17 mouse cellular contexts compared by ENCODE assay signal in the genomic region with DNA sequence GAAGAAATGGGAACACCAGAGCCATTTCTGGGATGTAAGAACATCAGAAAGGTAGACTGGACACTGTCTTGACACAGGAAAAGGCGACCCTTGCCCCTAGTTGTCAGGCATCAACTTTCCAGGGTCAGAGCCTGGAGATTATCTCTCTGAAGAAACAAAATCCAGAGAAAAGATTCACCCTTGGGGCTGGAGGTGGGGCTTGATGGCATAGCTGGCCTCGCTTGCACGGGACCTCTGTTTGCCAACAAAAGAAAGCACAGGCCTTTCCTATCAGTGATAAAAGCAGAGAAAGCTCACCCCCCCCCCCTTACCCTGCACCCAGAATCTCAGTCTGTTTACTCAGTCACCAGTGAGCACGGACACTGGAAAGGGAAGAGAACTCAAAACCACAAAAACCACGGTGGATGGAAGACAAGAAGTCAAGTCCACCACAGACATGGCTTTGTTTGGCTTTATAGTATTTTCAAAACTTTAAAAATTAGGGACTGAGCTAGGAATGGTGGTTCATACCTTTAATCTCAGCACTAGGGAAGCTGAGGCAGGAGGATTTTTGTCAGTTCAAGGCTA. TPM values are rescaled to one million over a fixed set of nuclear protein-coding genes. Genes with fewer than 3 reads are reported as not detected.
A peak's percentile ranks its signal among the peaks of the same experiment; 100 is the strongest.
DNase-seq lines count a peak whose midpoint lies in the region; ATAC-seq and TF ChIP-seq lines count a peak whose summit lies in the region.
"Had no signal": no experiment of that assay in that cellular context is flagged by ENCODE, and none has a peak within 500 bp of the region (broad histone marks: within the 10 kb centered on the region; RNA-seq: fewer than 3 reads in every experiment).

No protein-coding gene starts in this region.

- H3K79me2 ChIP-seq in MEL (ENCODE audit: control insufficient read depth, insufficient read depth, low read length, poor library complexity) (no peaks in the 10 kb centered on the region), macrophage (ENCODE audit: inconsistent target) (no peaks in the 10 kb centered on the region)

- no peak overlapping the region for H3K4me3 ChIP-seq in kidney, embryonic 14.5 days (ENCODE audit: low read length)
- no peak overlapping the region for H3K4me3 ChIP-seq in MEL (ENCODE audit: control insufficient read depth in 1 of 2, insufficient read depth in 1 of 2, low read depth in 2 of 2, low read length in 2 of 2)
- H3K4me3 ChIP-seq in macrophage (ENCODE audit: inconsistent target) = no peak overlapping the region
- H3K4me3 ChIP-seq in thymus, adult 2 months (ENCODE audit: control insufficient read depth, insufficient read depth, low read length) = no peak overlapping the region
- H3K4me3 ChIP-seq: kidney, embryonic 15.5 days; left cerebral cortex, adult 2 months; limb, embryonic 12.5 days; midbrain, embryonic 13.5 days had no signal

- no peak for TF ChIP-seq POLR2A in MEL (IDR thresholded peaks at IDR 0.05; ENCODE audit: control insufficient read depth in 1 of 2, insufficient read depth in 1 of 2, low read depth in 1 of 2, low read length in 2 of 2, poor library complexity in 1 of 2)
- no peak for TF ChIP-seq POLR2A in thymus, adult 2 months (IDR thresholded peaks at IDR 0.05; ENCODE audit: control insufficient read depth, extremely low read depth, insufficient read depth, low read length, poor library complexity)

- no peak for DNase-seq in kidney, adult 8-10 months
- peak; percentile 24 for DNase-seq in MEL (ENCODE audit: low read depth, low spot score)
- DNase-seq in layer of hippocampus, postnatal 10 days (ENCODE audit: low spot score in 2 of 2) = no peak
- no peak for DNase-seq in thymus, adult 2 months
- DNase-seq in right cerebral cortex, adult 18-20 months = no peak
- DNase-seq: adrenal gland, postnatal 36 days; cerebellum, adult 11 months; lung, postnatal 10 days had no signal

- WGBS in kidney, embryonic 14.5 days = 69% methylated on average over 5 of the region's 5 CpGs
- 14% methylated on average over 5 of the region's 5 CpGs for WGBS in macrophage (ENCODE audit: missing documents)
- 38% methylated on average over 5 of the region's 5 CpGs for WGBS in thymus, adult 2 months

- TF ChIP-seq CTCF in MEL (IDR thresholded peaks at IDR 0.05 in 2 of 3, conservative IDR thresholded peaks at IDR 0.05 in 1 of 3; ENCODE audit: control insufficient read depth in 1 of 3, insufficient read depth in 1 of 3, low read depth in 2 of 3, low read length in 3 of 3, poor library complexity in 1 of 3, severe bottlenecking in 1 of 3) = no peak
- no peak for TF ChIP-seq CTCF in thymus, adult 2 months (IDR thresholded peaks at IDR 0.05; ENCODE audit: borderline replicate concordance, control insufficient read depth, extremely low read depth, insufficient read depth, low read length, poor library complexity)

- H3K27ac ChIP-seq in kidney, embryonic 14.5 days (ENCODE audit: low read depth, low read length) = 0 out of 2 replicates have a peak overlapping the region, but pooled peaks have one; percentile 14
- H3K27ac ChIP-seq in MEL (ENCODE audit: control insufficient read depth, low read depth, low read length) (no peak overlapping the region), macrophage (peak overlapping the region; percentile 63)
- no peak overlapping the region for H3K27ac ChIP-seq in thymus, adult 2 months (ENCODE audit: control insufficient read depth, insufficient read depth, low read length)
- H3K27ac ChIP-seq: kidney, embryonic 15.5 days; left cerebral cortex, adult 2 months; limb, embryonic 12.5 days; midbrain, embryonic 13.5 days had no signal

- no peak for TF ChIP-seq RAD21 in MEL (IDR thresholded peaks at IDR 0.05; ENCODE audit: low read depth, low read length)

- H3K4me2 ChIP-seq in kidney, embryonic 14.5 days (replicated peaks; ENCODE audit: low read depth, low read length) = no peak overlapping the region
- H3K4me2 ChIP-seq: kidney, embryonic 15.5 days; limb, embryonic 12.5 days; midbrain, embryonic 13.5 days had no signal

- no peak overlapping the region for H3K9ac ChIP-seq in kidney, embryonic 14.5 days (ENCODE audit: low read depth, low read length)
- no peak overlapping the region for H3K9ac ChIP-seq in MEL (ENCODE audit: control insufficient read depth, low read depth, low read length, poor library complexity, severe bottlenecking)
- H3K9ac ChIP-seq: kidney, embryonic 15.5 days; limb, embryonic 12.5 days; midbrain, embryonic 13.5 days had no signal

- H3K4me1 ChIP-seq in kidney, embryonic 14.5 days (ENCODE audit: control insufficient read depth, insufficient read depth, low read length) = peaks cover 16% of the 10 kb centered on the region
- H3K4me1 ChIP-seq in MEL (ENCODE audit: control insufficient read depth in 1 of 2, insufficient read depth in 2 of 2, low read length in 2 of 2) = peaks cover 11 to 20% of the 10 kb centered on the region in 2 experiments
- H3K4me1 ChIP-seq in thymus, adult 2 months (replicated peaks; ENCODE audit: control insufficient read depth, insufficient read depth, low read length) = no peaks in the 10 kb centered on the region
- H3K4me1 ChIP-seq: midbrain, embryonic 13.5 days had no signal

- ATAC-seq in kidney, embryonic 14.5 days (ENCODE audit: low FRiP score, low TSS enrichment) = no peak
- peak; percentile 42; the same call in 1 of the 2 replicates for ATAC-seq in common myeloid progenitor, adult 5-6 weeks (replicated peaks; ENCODE audit: low read depth, poor library complexity, severe bottlenecking)
- ATAC-seq: CD4-positive, CD25-positive, alpha-beta regulatory T cell, adult 4 months; forebrain, embryonic 14.5 days; midbrain, embryonic 13.5 days had no signal

- H3K27me3 ChIP-seq in kidney, embryonic 14.5 days (ENCODE audit: control insufficient read depth, insufficient read depth, low read length) = no peaks in the 10 kb centered on the region
- H3K27me3 ChIP-seq in MEL (ENCODE audit: control insufficient read depth in 1 of 2, insufficient read depth in 2 of 2, low read length in 2 of 2) = no peaks in the 10 kb centered on the region
- no peaks in the 10 kb centered on the region for H3K27me3 ChIP-seq in thymus, adult 2 months (ENCODE audit: control insufficient read depth, insufficient read depth, low read length)
- H3K27me3 ChIP-seq: kidney, embryonic 15.5 days; limb, embryonic 12.5 days; midbrain, embryonic 13.5 days had no signal

- no peaks in the 10 kb centered on the region for H3K36me3 ChIP-seq in kidney, embryonic 14.5 days (ENCODE audit: control insufficient read depth, insufficient read depth, low read length)
- H3K36me3 ChIP-seq in MEL (ENCODE audit: control insufficient read depth in 1 of 2, insufficient read depth in 2 of 2, low read length in 2 of 2) (peaks cover 0 to 13% of the 10 kb centered on the region in 2 experiments; a peak in 2 of 4 replicates), macrophage (ENCODE audit: inconsistent target) (no peaks in the 10 kb centered on the region)
- H3K36me3 ChIP-seq in thymus, adult 2 months (ENCODE audit: control insufficient read depth, insufficient read depth, low read length) = no peaks in the 10 kb centered on the region
- H3K36me3 ChIP-seq: midbrain, embryonic 13.5 days had no signal

- H3K9me3 ChIP-seq in kidney, embryonic 14.5 days (ENCODE audit: control insufficient read depth, low read length) = no peaks in the 10 kb centered on the region
- H3K9me3 ChIP-seq in MEL (replicated peaks; ENCODE audit: insufficient read depth, low read length) = no peaks in the 10 kb centered on the region
- H3K9me3 ChIP-seq: kidney, embryonic 15.5 days; limb, embryonic 12.5 days; midbrain, embryonic 13.5 days had no signal

- TF ChIP-seq EP300 in MEL (IDR thresholded peaks at IDR 0.05; ENCODE audit: low read depth in 1 of 2, low read length in 2 of 2) = no peak

RNA-seq across cellular contexts. Expression of a gene that starts 10.1 kb away (rescaled TPM):
- polyA plus RNA-seq in kidney, embryonic 14.5 days (2014; fragmentation: Nextera tagmentation; extraction: Ambion mirVana) = 30.1 and 59.9 TPM in 2 replicates
- 39.9 and 40.5 TPM in 2 replicates for total RNA-seq in MEL (2012; rRNA removed)
- polyA plus RNA-seq in MEL (2012; ENCODE audit: insufficient read depth in 1 of 2, insufficient read length in 2 of 2, low read depth in 1 of 2, low replicate concordance in 2 of 2, missing spikeins in 1 of 2) = 10 to 100 TPM in 1 of 2 experiments, not detected in 1; 50.1 TPM
- total RNA-seq in common myeloid progenitor, adult 5-6 weeks (2017) = 33.7 and 35.4 TPM in 2 replicates
- 100 to 1,000 TPM in 7 of 26 experiments, 10 to 100 TPM in 19; 25.8 to 134 (median 81.1) TPM for total RNA-seq in macrophage (2018; cell fraction: chromatin; rRNA removed)
- total RNA-seq in macrophage (2018; cell fraction: cytosol; rRNA removed) = 10 to 100 TPM; 10.5 to 36.0 (median 27.7) TPM
- total RNA-seq in macrophage (2018; cell fraction: nucleus; rRNA removed) = 10 to 100 TPM; 24.6 to 90.4 (median 49.6) TPM
- 18.5 to 29.1 TPM (median 19.8 TPM) in 3 replicates for polyA plus RNA-seq in macrophage (2018)
- total RNA-seq in layer of hippocampus, postnatal 10 days (2021) = 10 to 100 TPM; 64.4 to 68.3 TPM
- polyA plus RNA-seq in thymus, adult 2 months (2012; rRNA removed) = 69.6 and 71.9 TPM in 2 replicates

RNA-seq across cellular contexts. Expression of a gene that starts 11.6 kb away (rescaled TPM):
- polyA plus RNA-seq in kidney, embryonic 14.5 days (2014; fragmentation: Nextera tagmentation; extraction: Ambion mirVana) = 50.6 and 68.1 TPM in 2 replicates
- 4.1 and 5.3 TPM in 2 replicates for total RNA-seq in MEL (2012; rRNA removed)
- polyA plus RNA-seq in MEL (2012; ENCODE audit: insufficient read depth in 1 of 2, insufficient read length in 2 of 2, low read depth in 1 of 2, low replicate concordance in 2 of 2, missing spikeins in 1 of 2) (10 to 100 TPM in 1 of 2 experiments, not detected in 1; 10.5 TPM), macrophage (2018) (10.6 to 26.7 TPM (median 14.8 TPM) in 3 replicates)
- 7.0 and 27.8 TPM in 2 replicates for total RNA-seq in common myeloid progenitor, adult 5-6 weeks (2017)
- 100 to 1,000 TPM in 1 of 26 experiments, 10 to 100 TPM in 25; 36.0 to 107 (median 63.6) TPM for total RNA-seq in macrophage (2018; cell fraction: chromatin; rRNA removed)
- 10 to 100 TPM; 11.4 to 28.7 (median 19.8) TPM for total RNA-seq in macrophage (2018; cell fraction: cytosol; rRNA removed)
- 10 to 100 TPM; 12.8 to 61.6 (median 32.1) TPM for total RNA-seq in macrophage (2018; cell fraction: nucleus; rRNA removed)
- 10 to 100 TPM; 33.0 to 38.7 TPM for total RNA-seq in layer of hippocampus, postnatal 10 days (2021)
- 77.6 and 82.1 TPM in 2 replicates for polyA plus RNA-seq in thymus, adult 2 months (2012; rRNA removed)

RNA-seq across cellular contexts. Expression of a gene that starts 38.8 kb away (rescaled TPM):
- polyA plus RNA-seq in kidney, embryonic 14.5 days (2014; fragmentation: Nextera tagmentation; extraction: Ambion mirVana) = 1.1 and 1.7 TPM in 2 replicates
- total RNA-seq in MEL (2012; rRNA removed) = 7.4 TPM in 2 replicates
- polyA plus RNA-seq in MEL (2012; ENCODE audit: insufficient read depth in 1 of 2, insufficient read length in 2 of 2, low read depth in 1 of 2, low replicate concordance in 2 of 2, missing spikeins in 1 of 2) (10 to 100 TPM in 1 of 2 experiments, not detected in 1; 15.2 TPM), macrophage (2018) (3.5 to 14.3 TPM (median 5.0 TPM) in 3 replicates)
- total RNA-seq in common myeloid progenitor, adult 5-6 weeks (2017) = 81.3 and 108 TPM in 2 replicates
- 10 to 100 TPM in 1 of 26 experiments, 1 to 10 TPM in 25; 1.1 to 10.8 (median 4.2) TPM for total RNA-seq in macrophage (2018; cell fraction: chromatin; rRNA removed)
- 10 to 100 TPM in 10 of 26 experiments, 1 to 10 TPM in 16; 5.1 to 12.2 (median 8.6) TPM for total RNA-seq in macrophage (2018; cell fraction: cytosol; rRNA removed)
- total RNA-seq in macrophage (2018; cell fraction: nucleus; rRNA removed) = 10 to 100 TPM in 24 of 26 experiments, 1 to 10 TPM in 2; 8.5 to 27.7 (median 18.2) TPM
- 1 to 10 TPM; 1.3 to 2.5 TPM for total RNA-seq in layer of hippocampus, postnatal 10 days (2021)
- polyA plus RNA-seq in thymus, adult 2 months (2012; rRNA removed) = 72.6 and 82.8 TPM in 2 replicates

RNA-seq across cellular contexts. Expression of a gene that starts 42.6 kb away (rescaled TPM):
- polyA plus RNA-seq in kidney, embryonic 14.5 days (2014; fragmentation: Nextera tagmentation; extraction: Ambion mirVana) = 0.11 and 0.28 TPM in 2 replicates
- 20.0 and 31.0 TPM in 2 replicates for total RNA-seq in MEL (2012; rRNA removed)
- polyA plus RNA-seq in MEL (2012; ENCODE audit: insufficient read depth in 1 of 2, insufficient read length in 2 of 2, low read depth in 1 of 2, low replicate concordance in 2 of 2, missing spikeins in 1 of 2) (10 to 100 TPM in 1 of 2 experiments, not detected in 1; 44.8 TPM), macrophage (2018) (0.06 to 0.15 TPM in 2 of 3 replicates, not detected in the other)
- 3.3 and 6.3 TPM in 2 replicates for total RNA-seq in common myeloid progenitor, adult 5-6 weeks (2017)
- 10 to 100 TPM in 11 of 26 experiments, 1 to 10 TPM in 8, under 1 TPM in 6, not detected in 1; 0.31 to 42.7 (median 9.7) TPM for total RNA-seq in macrophage (2018; cell fraction: chromatin; rRNA removed)
- 1 to 10 TPM in 13 of 26 experiments, under 1 TPM in 12, not detected in 1; 0.06 to 3.7 (median 1.3) TPM for total RNA-seq in macrophage (2018; cell fraction: cytosol; rRNA removed)
- total RNA-seq in macrophage (2018; cell fraction: nucleus; rRNA removed) = 10 to 100 TPM in 13 of 26 experiments, 1 to 10 TPM in 6, under 1 TPM in 7; 0.36 to 37.2 (median 7.1) TPM
- total RNA-seq in layer of hippocampus, postnatal 10 days (2021) = not detected
- 3.8 and 4.1 TPM in 2 replicates for polyA plus RNA-seq in thymus, adult 2 months (2012; rRNA removed)
- polyA plus RNA-seq: forebrain, embryonic 14.5 days; limb, embryonic 12.5 days; midbrain, embryonic 13.5 days had no signal

RNA-seq across cellular contexts. Expression of a gene that starts 48.7 kb away (rescaled TPM):
- polyA plus RNA-seq in kidney, embryonic 14.5 days (2014; fragmentation: Nextera tagmentation; extraction: Ambion mirVana) = 24.0 and 27.1 TPM in 2 replicates
- 0.65 and 1.1 TPM in 2 replicates for total RNA-seq in MEL (2012; rRNA removed)
- polyA plus RNA-seq in MEL (2012; ENCODE audit: insufficient read depth in 1 of 2, insufficient read length in 2 of 2, low read depth in 1 of 2, low replicate concordance in 2 of 2, missing spikeins in 1 of 2) (1 to 10 TPM in 1 of 2 experiments, not detected in 1; 1.8 TPM), macrophage (2018) (not detected in 3 replicates)
- total RNA-seq in common myeloid progenitor, adult 5-6 weeks (2017) = not detected in 2 replicates
- total RNA-seq in macrophage (2018; cell fraction: chromatin; rRNA removed) = 1 to 10 TPM in 1 of 26 experiments, under 1 TPM in 2, not detected in 23; 0.74 to 9.4 (median 0.84) TPM
- 1 to 10 TPM in 4 of 26 experiments, under 1 TPM in 18, not detected in 4; 0.13 to 1.3 (median 0.49) TPM for total RNA-seq in macrophage (2018; cell fraction: cytosol; rRNA removed)
- under 1 TPM in 7 of 26 experiments, not detected in 19; 0.50 to 0.86 (median 0.67) TPM for total RNA-seq in macrophage (2018; cell fraction: nucleus; rRNA removed)
- total RNA-seq in layer of hippocampus, postnatal 10 days (2021) = 1 to 10 TPM; 2.3 to 3.1 TPM
- polyA plus RNA-seq in thymus, adult 2 months (2012; rRNA removed) = 17.8 and 30.2 TPM in 2 replicates

Comparison
In these comparisons a context has a peak if more than half of its experiments do, and no peak if none do; other contexts are left out.
1. H3K27ac ChIP-seq: peak in kidney, embryonic 14.5 days (single experiment) and macrophage (single experiment); none in MEL (single experiment) and thymus, adult 2 months (single experiment).